Mouse (Mus musculus): ENCODE data around the gene Olfr549.

GRCm38 (mm10) chr7:102508066-102508465 is 41.6 kb upstream of the Olfr549 start:
- TF ChIP-seq CTCF (conservative IDR thresholded peaks at IDR 0.05; ENCODE audit: low read length) (no peak), NANOG (IDR thresholded peaks at IDR 0.05; ENCODE audit: borderline replicate concordance, low read length) (no peak), POU5F1 (IDR thresholded peaks at IDR 0.05; ENCODE audit: borderline replicate concordance, low read length) (no peak)
